Mouse (Mus musculus) MN1 (cell line): ENCODE measurements at regions not wholly inside any gene's neighbourhood (a gene's known extent, or its start where the extent isn't known, plus 50 kb on each side); places are given as distances from the start of the nearest gene placed in this dataset.

Source experiments
- DNase-seq: peaks from one replicate; pipeline ENCODE4 v3.0.0-alpha.2; 2016; ENCODE audit warnings: low spot score

- no peak for DNase-seq
Observed at GRCm38 (mm10) chr4:105912296-105912695, 122.6 kb downstream of the Gm12728 start.

DNA sequence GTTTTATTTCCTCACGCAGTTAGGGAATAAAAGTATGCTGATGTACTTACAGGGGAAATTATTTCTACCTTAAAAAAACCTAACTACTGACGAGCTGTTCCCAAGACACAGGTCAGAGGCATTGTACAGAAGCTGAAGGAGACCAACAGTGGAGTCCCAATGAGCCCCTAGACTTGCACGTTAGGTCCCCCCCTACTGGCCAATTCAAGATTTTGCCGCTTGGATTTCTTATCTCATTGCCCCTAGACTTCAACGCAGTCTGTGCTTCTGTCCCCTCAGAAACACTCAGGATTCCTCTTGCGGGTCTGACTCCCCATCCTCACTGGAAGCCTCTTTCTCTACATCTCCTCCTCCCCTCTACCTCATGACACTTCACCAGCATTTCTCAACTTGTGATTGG is 125.3 kb downstream of the Gm12728 start:
- no peak for DNase-seq

DNA sequence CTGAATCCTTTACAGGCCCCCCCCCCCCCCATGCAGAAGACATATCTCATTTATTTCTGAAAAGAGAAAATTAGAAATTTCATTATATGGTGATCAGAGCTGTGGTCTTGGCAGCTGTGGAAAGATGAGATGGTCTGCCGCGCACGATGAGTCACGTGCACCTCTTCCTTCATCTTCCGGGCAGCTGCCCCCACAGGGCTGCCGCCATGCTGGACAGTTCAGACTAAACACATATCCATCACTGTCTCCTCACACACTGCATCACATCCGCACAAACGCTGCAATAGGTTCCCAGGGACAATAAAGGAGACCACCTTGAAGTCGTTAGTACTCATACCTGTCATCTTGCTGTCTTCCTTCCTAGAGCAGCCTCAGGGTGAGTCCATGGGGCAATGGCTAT is 126.6 kb downstream of the Gm12728 start:
- DNase-seq: no peak

DNA sequence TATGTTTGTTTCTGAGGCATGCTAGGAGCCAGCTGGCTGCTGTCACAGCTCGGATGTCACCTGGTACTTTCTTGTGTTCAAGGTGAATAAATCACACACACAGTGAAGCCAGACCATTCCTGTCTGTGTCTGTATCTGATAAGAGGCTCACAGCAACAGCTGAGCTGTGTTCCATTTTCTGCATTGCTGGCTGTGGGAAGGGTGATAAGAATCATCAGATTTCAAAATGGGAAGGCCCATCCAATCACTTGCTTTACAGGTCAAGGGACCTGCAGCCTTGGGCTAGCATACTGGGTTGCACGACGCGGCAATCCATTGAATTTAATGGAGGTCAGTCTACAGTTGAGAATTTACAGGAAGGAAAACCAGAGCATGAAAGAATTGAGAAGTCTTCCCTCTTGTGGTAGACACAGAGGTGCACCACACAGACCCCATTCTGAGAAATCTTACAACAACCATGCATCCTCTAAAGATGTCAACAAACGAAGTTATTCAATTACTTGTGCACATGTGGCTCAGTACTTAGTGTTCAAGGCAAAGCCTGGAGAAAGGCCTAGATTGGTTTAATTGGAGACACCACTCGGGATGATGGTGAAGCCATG is 135.2 kb downstream of the Gm12728 start:
- no peak for DNase-seq

- no peak for DNase-seq
Observed at GRCm38 (mm10) chr4:105925506-105925905, 135.8 kb downstream of the Gm12728 start.

GRCm38 (mm10) chr4:105929658-105930057 is 140.0 kb downstream of the Gm12728 start:
- DNase-seq: no peak

- DNase-seq: no peak
Observed at GRCm38 (mm10) chr4:105934971-105935370, 145.3 kb downstream of the Gm12728 start.

DNA sequence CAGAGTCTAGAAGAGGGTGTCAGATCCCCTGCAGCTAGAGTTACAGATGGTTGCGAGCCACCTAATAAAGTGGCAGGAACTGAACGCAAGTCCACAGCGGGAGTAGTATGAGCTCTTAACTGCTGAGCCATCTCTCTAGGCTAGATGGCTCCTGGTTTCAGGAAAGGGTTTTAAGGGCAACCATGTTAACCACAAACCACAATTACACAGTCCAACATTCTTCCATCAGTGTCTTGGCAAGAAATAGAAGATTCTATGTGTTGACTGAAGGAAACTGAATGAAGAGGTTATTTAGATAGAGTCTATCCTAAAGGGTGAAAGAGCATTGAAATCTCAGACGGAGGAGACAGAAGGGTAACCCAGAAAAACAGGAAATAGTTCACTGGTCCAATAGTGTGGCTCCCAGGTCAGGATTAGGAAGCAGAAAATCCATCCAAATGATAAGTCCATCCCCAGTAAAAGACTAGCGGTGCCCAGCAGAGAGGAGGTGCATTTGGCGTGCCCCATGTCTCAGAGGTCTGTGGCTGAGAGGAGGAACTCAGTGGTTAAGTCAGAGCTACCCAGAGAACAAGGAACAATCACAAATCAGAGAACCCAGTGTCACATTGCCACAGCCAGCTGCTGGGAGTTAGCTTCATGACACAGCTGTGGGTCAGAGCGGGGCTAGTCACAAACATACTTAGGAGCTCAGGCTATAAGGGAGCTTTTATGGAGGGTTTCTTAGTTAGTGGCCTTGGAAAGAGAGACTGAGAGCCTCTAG is 147.3 kb downstream of the Gm12728 start:
- no peak for DNase-seq

DNA sequence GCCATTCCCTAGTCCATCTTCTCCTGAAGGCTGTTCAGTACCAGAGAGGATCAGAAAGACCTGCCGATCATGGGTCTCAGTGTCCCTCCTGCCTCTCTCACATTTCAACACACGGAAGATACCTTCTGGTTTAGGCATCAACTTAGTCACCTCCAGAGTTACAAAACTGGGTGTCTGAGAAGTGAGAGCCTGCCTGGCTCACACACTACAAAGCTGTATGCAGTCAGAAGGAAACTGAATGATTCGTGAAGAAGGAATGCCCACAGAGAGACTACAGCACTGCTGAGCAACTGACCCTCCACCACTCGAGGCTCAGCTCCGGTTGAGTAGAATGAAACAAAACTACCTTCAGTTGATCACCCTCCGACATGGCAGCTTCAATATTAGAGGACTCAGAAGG is 147.9 kb downstream of the Gm12728 start:
- DNase-seq: no peak

DNA sequence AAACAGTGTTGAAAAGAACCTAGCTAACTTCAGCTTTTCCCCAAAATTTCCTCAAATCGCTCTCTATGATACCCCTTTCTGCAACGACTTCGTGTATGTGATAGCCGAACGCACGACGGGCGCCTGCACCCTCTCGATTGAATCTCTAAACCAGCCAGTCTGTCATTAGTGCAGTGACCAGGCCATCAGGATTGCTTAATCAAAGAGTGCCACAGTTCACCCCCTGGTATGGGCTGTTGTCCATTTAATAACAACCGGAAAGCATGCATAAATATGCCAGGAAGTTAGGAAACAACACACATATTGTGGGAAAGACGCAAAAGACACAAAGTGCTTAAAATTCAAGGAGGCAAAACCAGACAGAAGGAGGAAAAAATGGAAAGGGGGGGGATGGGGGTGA is 149.2 kb downstream of the Gm12728 start:
- no peak for DNase-seq

GRCm38 (mm10) chr4:105939636-105940199 is 150.0 kb downstream of the Gm12728 start:
- no peak for DNase-seq

DNA sequence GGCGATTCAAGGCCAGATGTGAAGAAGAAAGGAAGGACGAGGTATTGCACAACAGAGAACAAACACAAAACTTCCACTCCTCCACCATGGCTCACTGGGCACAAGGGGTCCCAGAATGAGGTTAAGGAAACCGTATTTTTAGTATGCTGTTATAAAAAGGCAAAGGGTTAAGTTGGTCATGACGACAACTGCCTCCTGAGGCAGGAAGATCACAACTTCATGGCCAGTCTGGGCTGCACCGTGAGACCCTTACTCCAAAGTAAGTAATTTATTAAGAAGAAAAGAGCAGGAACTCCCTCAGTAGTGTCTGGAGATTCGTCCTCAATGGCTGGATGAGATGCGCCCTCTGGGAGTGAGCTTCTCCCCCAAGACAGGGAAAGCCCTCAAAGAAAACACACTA is 151.2 kb downstream of the Gm12728 start:
- no peak for DNase-seq

GRCm38 (mm10) chr4:105941785-105942184 is 152.1 kb downstream of the Gm12728 start:
- no peak for DNase-seq

- DNase-seq: no peak
Observed at GRCm38 (mm10) chr4:105944962-105945361, 155.3 kb downstream of the Gm12728 start.

- DNase-seq: no peak
Observed at GRCm38 (mm10) chr4:105945921-105946320, 156.3 kb downstream of the Gm12728 start.

GRCm38 (mm10) chr4:105948326-105948725 is 158.7 kb downstream of the Gm12728 start:
- no peak for DNase-seq

GRCm38 (mm10) chr4:105952406-105952805 is 162.7 kb downstream of the Gm12728 start:
- no peak for DNase-seq

DNA sequence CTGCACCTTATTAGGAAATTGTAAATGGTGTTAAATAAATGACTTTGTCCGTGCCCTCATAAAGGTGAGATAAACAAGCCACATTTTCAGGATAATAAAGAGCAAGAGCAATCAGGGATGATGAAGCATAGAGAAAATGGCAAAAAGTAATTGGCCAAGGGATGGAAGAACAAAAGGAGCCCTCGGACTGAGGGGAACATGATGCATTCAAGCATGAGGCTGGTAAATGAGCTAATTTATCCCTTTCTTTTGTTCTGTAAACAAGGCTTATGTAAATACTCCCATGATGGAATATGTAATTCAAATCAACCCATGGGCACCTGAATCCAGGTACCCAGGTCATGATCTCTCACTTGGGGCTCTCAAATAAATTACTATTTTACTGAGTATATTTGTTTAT is 166.8 kb downstream of the Gm12728 start:
- DNase-seq: no peak

GRCm38 (mm10) chr4:105958331-105958730 is 168.7 kb downstream of the Gm12728 start:
- no peak for DNase-seq

DNA sequence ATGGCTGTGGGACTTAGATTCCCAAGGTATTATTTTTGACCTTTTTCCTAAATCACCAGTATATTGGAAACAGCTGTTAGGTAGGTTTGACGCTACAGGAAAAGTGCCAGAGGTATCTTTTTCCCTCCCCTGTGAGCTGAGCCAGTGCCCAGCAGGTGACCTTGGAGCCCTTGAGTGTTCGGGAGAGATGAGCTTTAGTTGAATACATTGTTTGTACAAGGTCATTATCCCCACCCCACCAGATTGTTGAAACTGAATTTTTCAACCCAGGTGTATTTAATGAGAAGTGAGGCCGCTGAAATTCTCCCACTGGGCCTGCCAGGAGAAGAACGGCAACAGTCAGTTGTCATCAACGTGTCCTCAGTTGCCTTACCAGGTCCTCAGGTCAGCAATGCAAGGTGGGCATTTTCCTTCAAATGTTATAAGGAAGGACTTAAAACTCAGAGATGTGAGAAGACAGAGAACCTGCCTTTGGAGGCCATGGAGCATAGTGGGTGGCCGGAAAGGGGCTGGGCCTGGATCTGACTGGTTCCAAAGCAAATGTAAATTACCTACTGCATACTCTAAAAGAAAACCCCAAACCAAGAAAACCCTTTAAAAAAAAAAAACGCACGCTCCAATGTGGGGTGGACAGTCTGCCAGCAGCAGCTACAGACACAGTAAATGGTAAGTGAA is 172.2 kb downstream of the Gm12728 start:
- no peak for DNase-seq

GRCm38 (mm10) chr4:105962542-105962941 is 172.9 kb downstream of the Gm12728 start:
- no peak for DNase-seq

DNA sequence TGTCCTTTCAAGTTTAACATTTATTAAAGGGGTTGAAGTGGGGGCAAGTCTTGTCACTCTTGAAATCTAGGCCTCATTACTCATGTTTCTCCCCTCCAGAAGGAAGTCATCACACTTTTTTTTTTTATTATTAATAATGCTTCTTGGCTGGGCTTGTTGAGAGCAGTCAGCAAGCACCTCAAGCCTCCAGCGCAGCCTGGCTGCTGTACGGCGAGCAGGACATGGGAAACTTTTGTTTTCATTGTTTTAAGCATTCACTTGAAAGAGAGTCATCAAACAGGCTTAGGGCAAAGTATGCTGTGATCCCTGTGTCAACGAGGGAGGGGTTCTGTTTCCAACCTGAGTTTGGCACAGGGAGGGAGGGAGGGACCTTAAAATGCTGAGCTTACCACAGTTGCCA is 178.7 kb downstream of the Gm12728 start:
- no peak for DNase-seq

DNA sequence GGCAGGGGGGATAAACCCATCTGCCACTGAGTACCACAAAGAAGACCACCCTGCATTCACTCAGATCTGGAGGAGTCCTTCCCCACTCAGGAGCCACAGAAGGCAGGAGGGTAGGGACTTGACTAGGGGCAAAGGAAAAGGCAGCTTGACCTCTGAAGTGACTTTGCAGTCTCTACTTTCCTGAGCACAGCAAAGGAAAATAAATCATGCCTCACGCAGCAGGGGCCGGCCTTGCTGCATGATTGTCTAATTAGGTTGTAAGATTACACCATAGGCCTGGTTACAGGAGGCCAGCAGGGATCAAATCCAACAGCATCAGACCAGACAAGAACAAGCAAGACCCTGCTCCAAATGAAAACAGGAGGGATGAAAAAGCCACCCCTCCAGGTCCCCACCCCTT is 180.0 kb downstream of the Gm12728 start:
- DNase-seq: no peak
